Mouse (Mus musculus): ENCODE measurements at regions not wholly inside any gene's neighbourhood (a gene's known extent, or its start where the extent isn't known, plus 50 kb on each side); places are given as distances from the start of the nearest gene placed in this dataset.

- H3K36me3 ChIP-seq (ENCODE audit: control insufficient read depth, insufficient read depth, low read length) = no peaks in the 10 kb centered on the region
- H3K9me3 ChIP-seq (ENCODE audit: control insufficient read depth, low read depth, low read length) = no peaks in the 10 kb centered on the region
- no peak overlapping the region for H3K4me3 ChIP-seq (ENCODE audit: low read depth, low read length)
- ATAC-seq (ENCODE audit: insufficient number of reproducible peaks, insufficient read depth, low FRiP score, low read depth) = peak; percentile 79
- H3K27me3 ChIP-seq (ENCODE audit: control insufficient read depth, insufficient read depth, low read length) = no peaks in the 10 kb centered on the region
- H3K9ac ChIP-seq (replicated peaks; ENCODE audit: low read depth, low read length) = no peak overlapping the region
- no peaks in the 10 kb centered on the region for H3K4me1 ChIP-seq (ENCODE audit: control insufficient read depth, insufficient read depth, low read length)
- H3K4me2 ChIP-seq (replicated peaks; ENCODE audit: low read depth, low read length) = no peak overlapping the region
- H3K27ac ChIP-seq (ENCODE audit: low read length) = no peak overlapping the region
Measured at GRCm38 (mm10) chr7:74669110-74669509, 114.5 kb upstream of the Slco3a1 start.

GRCm38 (mm10) chr7:74667106-74667505 is 112.5 kb upstream of the Slco3a1 start:
- H3K4me2 ChIP-seq (replicated peaks; ENCODE audit: low read depth, low read length) = no peak overlapping the region
- H3K9me3 ChIP-seq (ENCODE audit: control insufficient read depth, low read depth, low read length) = no peaks in the 10 kb centered on the region
- no peak for ATAC-seq (ENCODE audit: insufficient number of reproducible peaks, insufficient read depth, low FRiP score, low read depth)
- no peak overlapping the region for H3K27ac ChIP-seq (ENCODE audit: low read length)
- H3K4me3 ChIP-seq (ENCODE audit: low read depth, low read length) = no peak overlapping the region
- H3K4me1 ChIP-seq (ENCODE audit: control insufficient read depth, insufficient read depth, low read length) = no peaks in the 10 kb centered on the region
- H3K36me3 ChIP-seq (ENCODE audit: control insufficient read depth, insufficient read depth, low read length) = no peaks in the 10 kb centered on the region
- H3K27me3 ChIP-seq (ENCODE audit: control insufficient read depth, insufficient read depth, low read length) = no peaks in the 10 kb centered on the region
- WGBS = 57% methylated on average over 3 of the region's 3 CpGs
- H3K9ac ChIP-seq (replicated peaks; ENCODE audit: low read depth, low read length) = no peak overlapping the region

- no peaks in the 10 kb centered on the region for H3K9me3 ChIP-seq (ENCODE audit: control insufficient read depth, low read depth, low read length)
- H3K4me3 ChIP-seq (ENCODE audit: low read depth, low read length) = no peak overlapping the region
- H3K27ac ChIP-seq (ENCODE audit: low read length) = no peak overlapping the region
- H3K4me1 ChIP-seq (ENCODE audit: control insufficient read depth, insufficient read depth, low read length) = no peaks in the 10 kb centered on the region
- no peaks in the 10 kb centered on the region for H3K27me3 ChIP-seq (ENCODE audit: control insufficient read depth, insufficient read depth, low read length)
- no peak overlapping the region for H3K9ac ChIP-seq (replicated peaks; ENCODE audit: low read depth, low read length)
- ATAC-seq (ENCODE audit: insufficient number of reproducible peaks, insufficient read depth, low FRiP score, low read depth) = no peak
- no peak overlapping the region for H3K4me2 ChIP-seq (replicated peaks; ENCODE audit: low read depth, low read length)
- 85% methylated on average over 1 of the region's 1 CpGs for WGBS
- H3K36me3 ChIP-seq (ENCODE audit: control insufficient read depth, insufficient read depth, low read length) = no peaks in the 10 kb centered on the region
Measured at GRCm38 (mm10) chr7:74663820-74664219, 109.2 kb upstream of the Slco3a1 start.

GRCm38 (mm10) chr7:74647310-74647709 is 92.7 kb upstream of the Slco3a1 start:
- H3K27me3 ChIP-seq (ENCODE audit: control insufficient read depth, insufficient read depth, low read length) = no peaks in the 10 kb centered on the region
- WGBS = 61% methylated on average over 2 of the region's 2 CpGs
- ATAC-seq (ENCODE audit: insufficient number of reproducible peaks, insufficient read depth, low FRiP score, low read depth) = no peak
- H3K4me3 ChIP-seq (ENCODE audit: low read depth, low read length) = no peak overlapping the region
- no peak overlapping the region for H3K27ac ChIP-seq (ENCODE audit: low read length)
- no peak overlapping the region for H3K4me2 ChIP-seq (replicated peaks; ENCODE audit: low read depth, low read length)
- no peaks in the 10 kb centered on the region for H3K36me3 ChIP-seq (ENCODE audit: control insufficient read depth, insufficient read depth, low read length)
- H3K9ac ChIP-seq (replicated peaks; ENCODE audit: low read depth, low read length) = no peak overlapping the region
- H3K4me1 ChIP-seq (ENCODE audit: control insufficient read depth, insufficient read depth, low read length) = no peaks in the 10 kb centered on the region
- H3K9me3 ChIP-seq (ENCODE audit: control insufficient read depth, low read depth, low read length) = no peaks in the 10 kb centered on the region

- no peaks in the 10 kb centered on the region for H3K4me1 ChIP-seq (ENCODE audit: control insufficient read depth, insufficient read depth, low read length)
- H3K36me3 ChIP-seq (ENCODE audit: control insufficient read depth, insufficient read depth, low read length) = no peaks in the 10 kb centered on the region
- H3K4me2 ChIP-seq (replicated peaks; ENCODE audit: low read depth, low read length) = no peak overlapping the region
- H3K4me3 ChIP-seq (ENCODE audit: low read depth, low read length) = no peak overlapping the region
- no peaks in the 10 kb centered on the region for H3K9me3 ChIP-seq (ENCODE audit: control insufficient read depth, low read depth, low read length)
- no peak overlapping the region for H3K27ac ChIP-seq (ENCODE audit: low read length)
- ATAC-seq (ENCODE audit: insufficient number of reproducible peaks, insufficient read depth, low FRiP score, low read depth) = no peak
- no peak overlapping the region for H3K9ac ChIP-seq (replicated peaks; ENCODE audit: low read depth, low read length)
- WGBS = 78% methylated on average over 4 of the region's 4 CpGs
- no peaks in the 10 kb centered on the region for H3K27me3 ChIP-seq (ENCODE audit: control insufficient read depth, insufficient read depth, low read length)
Measured at GRCm38 (mm10) chr7:74640171-74640570, 85.6 kb upstream of the Slco3a1 start.

GRCm38 (mm10) chr7:74632217-74632616 is 77.6 kb upstream of the Slco3a1 start:
- Histone ChIP-seq H3K4me2 (replicated peaks; ENCODE audit: low read depth, low read length) (no peak overlapping the region), H3K9me3 (ENCODE audit: control insufficient read depth, low read depth, low read length) (no peaks in the 10 kb centered on the region), H3K9ac (replicated peaks; ENCODE audit: low read depth, low read length) (no peak overlapping the region), H3K27ac (ENCODE audit: low read length) (no peak overlapping the region), H3K4me1 (ENCODE audit: control insufficient read depth, insufficient read depth, low read length) (no peaks in the 10 kb centered on the region), H3K36me3 (ENCODE audit: control insufficient read depth, insufficient read depth, low read length) (no peaks in the 10 kb centered on the region), H3K4me3 (ENCODE audit: low read depth, low read length) (no peak overlapping the region), H3K27me3 (ENCODE audit: control insufficient read depth, insufficient read depth, low read length) (no peaks in the 10 kb centered on the region)
- ATAC-seq (ENCODE audit: insufficient number of reproducible peaks, insufficient read depth, low FRiP score, low read depth) = no peak
- WGBS = 88% methylated on average over 8 of the region's 8 CpGs

GRCm38 (mm10) chr7:74628799-74629468 is 74.4 kb upstream of the Slco3a1 start:
- Histone ChIP-seq H3K27ac (ENCODE audit: low read length) (no peak overlapping the region), H3K27me3 (ENCODE audit: control insufficient read depth, insufficient read depth, low read length) (no peaks in the 10 kb centered on the region), H3K9me3 (ENCODE audit: control insufficient read depth, low read depth, low read length) (no peaks in the 10 kb centered on the region), H3K4me2 (replicated peaks; ENCODE audit: low read depth, low read length) (no peak overlapping the region), H3K9ac (replicated peaks; ENCODE audit: low read depth, low read length) (no peak overlapping the region), H3K4me1 (ENCODE audit: control insufficient read depth, insufficient read depth, low read length) (no peaks in the 10 kb centered on the region), H3K36me3 (ENCODE audit: control insufficient read depth, insufficient read depth, low read length) (no peaks in the 10 kb centered on the region), H3K4me3 (ENCODE audit: low read depth, low read length) (no peak overlapping the region)
- peak; percentile 67; the same call in 1 of the 2 replicates for ATAC-seq (ENCODE audit: insufficient number of reproducible peaks, insufficient read depth, low FRiP score, low read depth)
- WGBS = 65% methylated on average over 6 of the region's 6 CpGs
